Mouse (Mus musculus): ENCODE data around the gene Baiap2l1.
A peak's percentile ranks its signal among the peaks of the same experiment; 100 is the strongest.
"Not testable (repeated sequence)": the region's sequence is repeated elsewhere in the genome, so short reads cannot be mapped to it uniquely, and the experiment has no call there.

The Baiap2l1 gene

GRCm38 (mm10) chr5:144351185-144351584 lies 6.7 kb downstream of the Baiap2l1 start:
- DNase-seq (ENCODE audit: low spot score) = no peak

GRCm38 (mm10) chr5:144344592-144344991 lies 13.3 kb downstream of the Baiap2l1 start:
- DNase-seq (ENCODE audit: low spot score) = no peak

GRCm38 (mm10) chr5:144341085-144341484 lies 16.8 kb downstream of the Baiap2l1 start:
- DNase-seq (ENCODE audit: low spot score) = no peak

- no peak for DNase-seq (ENCODE audit: low spot score)
Measured at GRCm38 (mm10) chr5:144338787-144339186, 19.1 kb downstream of the Baiap2l1 start.

GRCm38 (mm10) chr5:144335357-144335756 lies 22.6 kb downstream of the Baiap2l1 start:
- DNase-seq (ENCODE audit: low spot score) = not testable (repeated sequence)

GRCm38 (mm10) chr5:144334010-144334409 lies 23.9 kb downstream of the Baiap2l1 start:
- no peak for DNase-seq (ENCODE audit: low spot score)

GRCm38 (mm10) chr5:144322717-144323116 lies 35.2 kb downstream of the Baiap2l1 start:
- DNase-seq (ENCODE audit: low spot score) = no peak

GRCm38 (mm10) chr5:144321681-144322080 lies 36.2 kb downstream of the Baiap2l1 start:
- peak; percentile 79 for DNase-seq (ENCODE audit: low spot score)

- no peak for DNase-seq (ENCODE audit: low spot score)
Measured at GRCm38 (mm10) chr5:144318286-144318685, 39.6 kb downstream of the Baiap2l1 start.

- DNase-seq (ENCODE audit: low spot score) = no peak
Measured at GRCm38 (mm10) chr5:144317426-144317825, 40.5 kb downstream of the Baiap2l1 start.

- DNase-seq (ENCODE audit: low spot score) = no peak
Measured at GRCm38 (mm10) chr5:144316442-144316841, 41.5 kb downstream of the Baiap2l1 start.

GRCm38 (mm10) chr5:144314731-144315494 lies 43.0 kb downstream of the Baiap2l1 start:
- DNase-seq (ENCODE audit: low spot score) = peak; percentile 42

GRCm38 (mm10) chr5:144313335-144313734 lies 44.6 kb downstream of the Baiap2l1 start:
- peak; percentile 63 for DNase-seq (ENCODE audit: low spot score)

GRCm38 (mm10) chr5:144312183-144312582 lies 45.7 kb downstream of the Baiap2l1 start:
- DNase-seq (ENCODE audit: low spot score) = peak; percentile 52

GRCm38 (mm10) chr5:144308929-144309328 lies 49.0 kb downstream of the Baiap2l1 start:
- no peak for DNase-seq (ENCODE audit: low spot score)

GRCm38 (mm10) chr5:144303071-144303470 lies 54.8 kb downstream of the Baiap2l1 start:
- DNase-seq (ENCODE audit: low spot score) = no peak

- no peak for DNase-seq (ENCODE audit: low spot score)
Measured at GRCm38 (mm10) chr5:144296090-144296604, 61.8 kb downstream of the Baiap2l1 start.

GRCm38 (mm10) chr5:144295357-144295756 lies 62.6 kb downstream of the Baiap2l1 start:
- DNase-seq (ENCODE audit: low spot score) = no peak

GRCm38 (mm10) chr5:144294908-144295307 lies 63.0 kb downstream of the Baiap2l1 start:
- no peak for DNase-seq (ENCODE audit: low spot score)

- DNase-seq (ENCODE audit: low spot score) = no peak
Measured at GRCm38 (mm10) chr5:144289769-144290440, 68.0 kb downstream of the Baiap2l1 start.

- DNase-seq (ENCODE audit: low spot score) = no peak
Measured at GRCm38 (mm10) chr5:144288391-144288790, 69.5 kb downstream of the Baiap2l1 start.

- no peak for DNase-seq (ENCODE audit: low spot score)
Measured at GRCm38 (mm10) chr5:144287267-144287820, 70.6 kb downstream of the Baiap2l1 start.

Data from yolk sac, embryonic 10.5 days (tissue).